Mouse (Mus musculus) stomach, postnatal 0 days (tissue): ENCODE results near the gene As3mt. TPM values are rescaled to one million over a fixed set of nuclear protein-coding genes. Genes with fewer than 3 reads are reported as not detected.

ENCODE experiments used
- ATAC-seq: fragments of 200-750 bp; cut with Nextera tagmentation; 2 replicates; pipeline ENCODE4 v1.8.0; 2017; ENCODE audit not compliant: low FRiP score, low TSS enrichment
- DNase-seq: peaks from one replicate; pipeline ENCODE4 v3.0.0-alpha.2; 2016; ENCODE audit warnings: low spot score
- H3K27ac ChIP-seq: fragments of 300-500 bp; sonication (generic); replicated peaks from 2 replicates; pipeline ENCODE4 v1.5.1; 2014; ENCODE audit warnings: mild to moderate bottlenecking, control low read depth
- H3K27me3 ChIP-seq: fragments of 300-500 bp; sonication (generic); 2 replicates; pipeline ENCODE4 v1.6.1; 2014; ENCODE audit warnings: low read length; ENCODE audit not compliant: control insufficient read depth, insufficient read depth
- H3K36me3 ChIP-seq: fragments of 300-500 bp; sonication (generic); 2 replicates; pipeline ENCODE4 v1.6.1; 2014; ENCODE audit warnings: low read length, mixed read lengths; ENCODE audit not compliant: control insufficient read depth, insufficient read depth
- H3K4me1 ChIP-seq: fragments of 300-500 bp; sonication (generic); replicated peaks from 2 replicates; pipeline ENCODE4 v1.6.1; 2014; ENCODE audit warnings: antibody characterized with exemption; ENCODE audit not compliant: control insufficient read depth, insufficient read depth
- H3K4me2 ChIP-seq: fragments of 300-500 bp; sonication (generic); replicated peaks from 2 replicates; pipeline ENCODE4 v1.6.1; 2014; ENCODE audit warnings: low read depth, mild to moderate bottlenecking, control low read depth, moderate library complexity
- H3K4me3 ChIP-seq: fragments of 300-500 bp; sonication (generic); 2 replicates; pipeline ENCODE4 v1.5.1; 2014; ENCODE audit warnings: low read depth, low read length, control low read depth
- H3K9ac ChIP-seq: fragments of 300-500 bp; sonication (generic); 2 replicates; pipeline ENCODE4 v1.6.1; 2014; ENCODE audit warnings: mild to moderate bottlenecking, low read length, control low read depth, mixed read lengths
- H3K9me3 ChIP-seq: fragments of 300-500 bp; sonication (generic); 2 replicates; pipeline ENCODE4 v1.6.1; 2016; ENCODE audit warnings: low read length; ENCODE audit not compliant: control insufficient read depth
- CTCF ChIP-seq: IDR thresholded peaks from 2 replicates; pipeline ENCODE4 v1.5.1; 2016; ENCODE audit warnings: antibody characterized with exemption, low read depth, mild to moderate bottlenecking, moderate library complexity
- EP300 ChIP-seq: optimal IDR thresholded peaks from 2 replicates; pipeline ENCODE3; 2016; ENCODE audit warnings: antibody characterized with exemption
- WGBS: fragments of 180-500 bp; shearing (Covaris S2); extraction: QIAGEN DNeasy Blood & Tissue Kit; methylation state at CpG from one replicate; pipeline ENCODE4 v1.1.7; 2014; 5-methylcytosine and 5-hydroxymethylcytosine counted together
- polyA plus RNA-seq: library from polyadenylated mRNA; unstranded; fragments of >200 nt; fragmentation: Nextera tagmentation; extraction: Ambion mirVana; gene quantifications from 2 replicates; pipeline ENCODE4 v1.2.1, GENCODE M21; 2015

Gene As3mt
- polyA plus RNA-seq, result 17.0 and 17.7 TPM in 2 replicates

DNA sequence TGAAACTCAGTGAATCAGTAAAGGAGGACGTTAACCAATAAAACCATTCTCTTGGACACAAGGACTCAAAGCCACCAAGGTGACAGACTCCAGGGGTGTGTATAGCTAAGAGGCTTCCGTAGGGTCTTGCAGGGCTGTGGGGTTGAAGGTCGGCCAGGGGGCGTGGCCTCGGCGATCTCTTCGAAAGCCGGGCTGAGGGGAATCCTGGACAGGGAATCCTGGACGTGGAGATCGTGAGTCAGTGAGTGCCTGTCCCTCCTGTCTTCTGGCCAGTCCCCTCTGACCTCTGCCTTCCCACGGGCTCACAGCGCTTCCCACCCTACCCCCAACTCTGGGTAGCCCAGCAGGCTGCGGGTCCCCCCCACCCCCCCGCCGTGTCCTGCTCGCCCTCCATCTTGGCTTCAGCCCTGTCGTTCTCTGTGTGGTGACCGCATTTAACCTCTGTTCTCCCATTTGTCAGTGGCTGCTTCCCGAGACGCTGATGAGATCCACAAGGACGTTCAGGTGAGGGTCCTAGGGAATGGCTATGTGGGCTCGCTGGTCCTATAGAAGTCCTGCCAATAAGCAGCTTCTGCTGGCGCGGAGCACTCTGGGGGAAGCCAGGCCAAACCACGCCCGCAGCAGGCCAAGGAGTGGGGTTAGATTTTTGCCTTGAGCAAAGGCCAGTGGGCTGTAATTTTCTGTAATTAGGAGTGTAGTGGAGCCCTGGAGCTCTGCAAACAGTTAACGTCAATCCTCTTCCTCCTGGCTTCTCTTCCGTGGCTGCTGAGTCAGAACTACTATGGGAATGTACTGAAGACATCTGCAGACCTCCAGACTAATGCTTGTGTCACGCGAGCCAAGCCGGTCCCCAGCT is at the start of gene As3mt:
Gene As3mt, plus strand, starts transcription at position 163 of the 856 bp plus-strand sequence.
- peak within 1 kb of the TSS; percentile 77 for H3K27ac ChIP-seq
- peak within 1 kb of the TSS; percentile 45 for H3K4me3 ChIP-seq
- H3K4me1 ChIP-seq, result no peaks in the 10 kb centered on the region
- no peaks in the 10 kb centered on the region for H3K9me3 ChIP-seq
- peak within 1 kb of the TSS; percentile 70 for H3K4me2 ChIP-seq
- DNase-seq (peak; percentile 82), ATAC-seq (peak; percentile 93)
- peak within 1 kb of the TSS; percentile 56 for H3K9ac ChIP-seq
- H3K36me3 ChIP-seq, result no peaks in the 10 kb centered on the region
- H3K27me3 ChIP-seq, result no peaks in the 10 kb centered on the region
- TF ChIP-seq CTCF (no peak), EP300 (no peak)
- 3% methylated on average over 30 of the region's 31 CpGs for WGBS

- no peak overlapping the region for H3K4me2 ChIP-seq
- ATAC-seq (no peak), DNase-seq (no peak)
- H3K36me3 ChIP-seq, result peaks cover 14% of the 10 kb centered on the region
- H3K27ac ChIP-seq, result no peak overlapping the region
- 97% methylated on average over 7 of the region's 7 CpGs for WGBS
- no peak for TF ChIP-seq CTCF
- TF ChIP-seq EP300, result no peak
- no peak overlapping the region for H3K9ac ChIP-seq
- H3K27me3 ChIP-seq, result no peaks in the 10 kb centered on the region
- no peaks in the 10 kb centered on the region for H3K9me3 ChIP-seq
- no peak overlapping the region for H3K4me3 ChIP-seq
- H3K4me1 ChIP-seq, result no peaks in the 10 kb centered on the region
These were observed 48.9 kb upstream of the As3mt start for GRCm38 (mm10) chr19:46658348-46658747.

- no peak overlapping the region for H3K4me3 ChIP-seq
- WGBS, result 71% methylated on average over 9 of the region's 9 CpGs
- DNase-seq (peak; percentile 67), ATAC-seq (peak; percentile 71)
- H3K9me3 ChIP-seq, result no peaks in the 10 kb centered on the region
- H3K9ac ChIP-seq, result no peak overlapping the region
- no peaks in the 10 kb centered on the region for H3K4me1 ChIP-seq
- no peaks in the 10 kb centered on the region for H3K27me3 ChIP-seq
- TF ChIP-seq EP300 (no peak), CTCF (no peak)
- peaks cover 13% of the 10 kb centered on the region for H3K36me3 ChIP-seq
- H3K4me2 ChIP-seq, result no peak overlapping the region
- H3K27ac ChIP-seq, result peak overlapping the region; percentile 35
These were observed 48.4 kb upstream of the As3mt start for GRCm38 (mm10) chr19:46658851-46659250.

- no peak overlapping the region for H3K9ac ChIP-seq
- no peaks in the 10 kb centered on the region for H3K9me3 ChIP-seq
- H3K27ac ChIP-seq, result no peak overlapping the region
- ATAC-seq (no peak), DNase-seq (no peak)
- peaks cover 2% of the 10 kb centered on the region; the same call in 1 of the 2 replicates for H3K36me3 ChIP-seq
- H3K4me1 ChIP-seq, result no peaks in the 10 kb centered on the region
- 58% methylated on average over 4 of the region's 4 CpGs for WGBS
- H3K4me3 ChIP-seq, result no peak overlapping the region
- TF ChIP-seq EP300, result no peak
- no peak for TF ChIP-seq CTCF
- no peak overlapping the region for H3K4me2 ChIP-seq
- H3K27me3 ChIP-seq, result no peaks in the 10 kb centered on the region
These were observed 45.7 kb upstream of the As3mt start for GRCm38 (mm10) chr19:46661511-46661910.

GRCm38 (mm10) chr19:46662214-46662613 is 45.0 kb upstream of the As3mt start:
- no peaks in the 10 kb centered on the region for H3K9me3 ChIP-seq
- no peaks in the 10 kb centered on the region for H3K4me1 ChIP-seq
- TF ChIP-seq EP300 (no peak), CTCF (no peak)
- ATAC-seq (no peak), DNase-seq (no peak)
- no peaks in the 10 kb centered on the region for H3K36me3 ChIP-seq
- H3K4me2 ChIP-seq, result no peak overlapping the region
- H3K27ac ChIP-seq, result no peak overlapping the region
- 57% methylated on average over 8 of the region's 8 CpGs for WGBS
- no peak overlapping the region for H3K9ac ChIP-seq
- H3K4me3 ChIP-seq, result no peak overlapping the region
- H3K27me3 ChIP-seq, result no peaks in the 10 kb centered on the region

- H3K4me1 ChIP-seq, result no peaks in the 10 kb centered on the region
- H3K36me3 ChIP-seq, result no peaks in the 10 kb centered on the region
- DNase-seq (no peak), ATAC-seq (no peak)
- no peak overlapping the region for H3K27ac ChIP-seq
- H3K27me3 ChIP-seq, result no peaks in the 10 kb centered on the region
- H3K4me3 ChIP-seq, result no peak overlapping the region
- no peaks in the 10 kb centered on the region for H3K9me3 ChIP-seq
- H3K4me2 ChIP-seq, result no peak overlapping the region
- WGBS, result 75% methylated on average over 6 of the region's 6 CpGs
- TF ChIP-seq CTCF (no peak), EP300 (no peak)
- H3K9ac ChIP-seq, result no peak overlapping the region
These were observed 44.5 kb upstream of the As3mt start for GRCm38 (mm10) chr19:46662784-46663183.
